Mouse (Mus musculus): ENCODE data around the gene Lin52. TPM values are rescaled to one million over a fixed set of nuclear protein-coding genes. Genes with fewer than 3 reads are reported as not detected.

Gene Lin52
- total RNA-seq, 2 experiments from 2014 or later: 4.9 to 5.6 TPM

Other genes with a start within 250 kb of the Lin52 start
- 10 to 100 TPM; 15.6 to 18.5 TPM for gene Elmsan1, start 232.5 kb upstream of the Lin52 start, total RNA-seq (2021)
- 10 to 100 TPM; 65.1 to 68.1 TPM for gene Ptgr2, start 166.2 kb upstream of the Lin52 start, total RNA-seq (2021)
- gene Zfp410, start 134.6 kb upstream of the Lin52 start, total RNA-seq (2021): 10 to 100 TPM; 21.6 to 25.8 TPM
- gene Coq6, start 89.8 kb upstream of the Lin52 start, total RNA-seq (2021): 10 to 100 TPM; 31.0 to 34.3 TPM
- under 1 TPM; 0.42 to 0.65 TPM for gene Fam161b, start 89.6 kb upstream of the Lin52 start, total RNA-seq (2021)
- gene Entpd5, start 42.4 kb upstream of the Lin52 start, total RNA-seq (2021): 1 to 10 TPM; 8.0 to 9.7 TPM
- 1 to 10 TPM in 1 of 2 experiments, under 1 TPM in 1; 0.85 to 1.0 TPM for gene Bbof1, start 42.4 kb upstream of the Lin52 start, total RNA-seq (2021)
- gene Rnf113a2, start 34.2 kb upstream of the Lin52 start, total RNA-seq (2021): 1 to 10 TPM; 5.9 to 6.8 TPM
- gene Aldh6a1, start 418 bp upstream of the Lin52 start, total RNA-seq (2021): 10 to 100 TPM; 32.1 to 34.1 TPM
- under 1 TPM in 1 of 2 experiments, not detected in 1; 0.07 TPM for gene Vsx2, start 118.3 kb downstream of the Lin52 start, total RNA-seq (2021)
- gene Abcd4, start 166.0 kb downstream of the Lin52 start, total RNA-seq (2021): 1 to 10 TPM; 4.4 to 5.2 TPM
- gene Vrtn, start 189.6 kb downstream of the Lin52 start, total RNA-seq (2021): not detected
- gene Syndig1l, start 247.4 kb downstream of the Lin52 start, total RNA-seq (2021): not detected

All from gastrocnemius, postnatal 10 days (tissue).